Mouse (Mus musculus) megakaryocyte-erythroid progenitor cell, adult 5-6 weeks (primary cell): Measurements from ENCODE around the gene Kat8. TPM values are rescaled to one million over a fixed set of nuclear protein-coding genes. Genes with fewer than 3 reads are reported as not detected.
"Not testable (repeated sequence)": the region's sequence is repeated elsewhere in the genome, so short reads cannot be mapped to it uniquely, and the experiment has no call there.

Source experiments
- ATAC-seq: replicated peaks from 2 replicates; pipeline ENCODE4 v1.8.0; 2016; ENCODE audit warnings: mild to moderate bottlenecking, inconsistent platforms; ENCODE audit not compliant: severe bottlenecking, poor library complexity, low FRiP score, low TSS enrichment
- total RNA-seq, 2 experiments: library from RNA; stranded (forward) in 1 of 2; stranded (reverse) in 1 of 2; fragments of 200-1000, 215-1000 nt in 1 of 2; fragments of >200 nt in 1 of 2; fragmentation: Nextera tagmentation in 1 of 2; gene quantifications; 2 replicates each; pipeline ENCODE4 v1.2.3; 2014 to 2017

Kat8 gene
- total RNA-seq, 2 experiments from 2014 or later = 27.0 to 37.9 TPM

DNA sequence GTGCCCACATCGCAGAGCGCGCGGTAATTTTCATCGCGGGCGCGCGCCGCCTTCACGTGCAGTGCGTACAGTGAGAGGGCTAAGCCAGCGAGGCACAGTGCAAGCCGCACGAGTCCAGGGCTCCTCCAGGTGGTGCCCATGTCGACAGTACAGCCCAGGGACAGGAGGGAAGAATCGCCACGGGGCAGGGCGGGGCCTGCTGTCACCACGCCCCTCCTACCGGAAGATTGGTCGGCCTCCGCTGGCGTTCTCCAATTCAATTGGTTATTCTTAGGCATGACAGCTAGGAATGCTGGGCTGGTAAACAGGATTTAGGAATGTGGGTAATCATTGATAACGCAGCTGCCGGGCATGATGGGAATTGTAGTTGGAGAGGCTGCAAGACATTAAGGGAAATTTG lies 16.9 kb upstream of the Kat8 start, which contains the start of the genes Gm21974 and Vkorc1:
Gene Gm21974, minus strand, starts transcription at position 13 of the 400 bp plus-strand sequence.
Gene Vkorc1, minus strand, starts transcription at position 176 of the 400 bp plus-strand sequence.
- ATAC-seq = peak; percentile 96

- not testable (repeated sequence) for ATAC-seq
Observed at GRCm38 (mm10) chr7:127895891-127896290, 16.4 kb upstream of the Kat8 start.

DNA sequence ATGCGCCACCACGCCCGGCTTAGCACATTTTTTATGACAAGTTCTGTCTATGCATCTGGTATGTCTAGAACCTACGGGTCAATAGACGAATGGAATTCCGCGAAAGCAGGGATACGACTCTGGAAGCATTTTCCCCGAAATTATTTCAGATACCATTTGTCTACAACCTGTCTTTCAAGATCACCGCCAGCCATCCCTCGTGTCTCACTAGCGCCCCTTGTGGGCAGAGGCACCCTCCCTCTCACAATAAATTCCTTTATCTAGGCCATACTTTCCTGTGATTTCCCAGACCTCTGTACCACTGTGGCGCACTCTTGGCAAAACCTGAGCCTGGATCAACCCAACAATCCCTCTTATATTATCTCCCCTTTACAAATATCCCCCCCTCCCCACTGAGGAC lies 15.9 kb upstream of the Kat8 start:
- ATAC-seq = no peak

- no peak for ATAC-seq
Observed at GRCm38 (mm10) chr7:127897542-127897941, 14.8 kb upstream of the Kat8 start.

GRCm38 (mm10) chr7:127898179-127898956 lies 13.9 kb upstream of the Kat8 start:
- ATAC-seq = no peak

- 0 out of 2 replicates have a peak, but pooled peaks have one; percentile 13 for ATAC-seq
Observed at GRCm38 (mm10) chr7:127899997-127900396, 12.3 kb upstream of the Kat8 start.

DNA sequence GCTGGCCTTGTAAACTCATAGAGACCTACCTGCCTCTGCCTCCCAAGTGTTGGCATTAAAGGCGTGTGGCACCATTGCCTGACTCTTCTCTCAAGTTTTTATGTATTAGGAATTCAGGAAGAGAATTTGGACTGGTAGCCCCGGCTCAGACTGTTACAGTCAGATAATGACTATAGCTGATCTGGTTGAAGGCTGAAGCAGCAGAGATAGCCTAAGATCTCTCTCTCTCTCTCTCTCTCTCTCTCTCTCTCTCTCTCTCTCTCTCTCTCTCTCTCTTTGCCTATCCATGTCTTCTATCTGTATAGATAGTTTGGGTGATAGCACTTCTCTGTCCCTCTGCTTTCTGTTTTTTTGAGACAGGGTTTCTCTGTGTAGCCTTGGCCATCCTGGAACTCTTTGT lies 10.5 kb upstream of the Kat8 start:
- ATAC-seq = no peak

GRCm38 (mm10) chr7:127903971-127904796 lies 8.1 kb upstream of the Kat8 start, which contains the start of gene Bckdk:
Gene Bckdk, plus strand, starts transcription at chr7:127904082.
- ATAC-seq = peak; percentile 84

DNA sequence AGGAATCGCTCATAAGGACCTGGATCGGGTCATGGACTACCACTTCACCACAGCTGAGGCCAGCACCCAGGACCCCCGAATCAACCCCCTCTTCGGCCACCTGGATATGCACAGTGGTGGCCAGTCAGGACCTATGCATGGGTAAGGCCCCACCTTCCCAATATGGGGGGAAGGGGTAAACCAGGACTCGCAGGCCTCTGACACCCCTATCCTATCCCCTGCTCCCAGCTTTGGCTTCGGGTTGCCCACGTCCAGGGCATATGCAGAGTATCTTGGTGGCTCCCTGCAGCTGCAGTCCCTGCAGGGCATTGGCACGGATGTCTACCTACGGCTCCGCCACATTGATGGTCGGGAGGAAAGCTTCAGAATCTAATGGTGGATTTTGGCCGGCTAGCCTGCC lies 4.4 kb upstream of the Kat8 start:
- ATAC-seq = no peak

DNA sequence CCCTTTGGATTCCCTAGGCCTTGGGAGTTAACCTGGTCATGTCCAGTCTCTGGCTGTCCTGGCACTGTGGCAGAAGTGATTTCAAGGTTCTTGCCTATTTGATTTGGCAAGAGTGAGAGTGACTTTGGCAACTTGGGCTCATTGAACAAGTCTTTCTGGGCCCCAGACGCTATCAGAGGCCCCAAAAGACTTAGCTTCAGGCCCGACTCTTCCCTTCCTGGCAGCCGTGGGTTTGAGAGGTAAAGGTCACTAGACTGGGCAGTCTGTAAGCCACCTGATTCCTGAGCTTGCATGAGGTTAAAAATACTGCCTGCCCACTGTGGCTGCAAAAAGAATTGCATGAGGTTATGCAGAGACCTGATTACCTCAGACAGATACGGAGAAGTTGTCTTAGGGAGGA lies 3.7 kb upstream of the Kat8 start:
- no peak for ATAC-seq

DNA sequence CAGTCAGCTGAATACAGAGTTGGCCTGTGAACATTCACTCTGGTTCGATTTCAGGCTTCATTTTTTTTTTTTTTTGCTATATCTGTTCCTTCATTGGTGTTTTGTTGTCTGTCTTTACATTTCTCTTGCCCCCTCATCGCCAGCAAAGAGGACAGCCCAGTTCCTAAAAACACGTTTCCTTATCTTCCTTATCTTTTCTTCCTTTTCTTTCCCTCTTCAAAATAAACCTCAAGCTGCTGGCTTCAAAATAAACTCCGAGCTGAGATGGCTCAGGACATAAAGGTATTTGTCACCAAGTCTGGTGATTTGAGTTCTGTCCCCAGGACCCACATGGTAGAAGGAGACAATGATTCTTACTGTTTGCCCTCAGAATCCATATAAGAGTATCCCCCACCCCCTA lies 622 bp downstream of the Kat8 start:
- ATAC-seq = no peak

GRCm38 (mm10) chr7:127915293-127915692 lies 3.0 kb downstream of the Kat8 start:
- no peak for ATAC-seq

- no peak for ATAC-seq
Observed at GRCm38 (mm10) chr7:127918203-127918602, 5.9 kb downstream of the Kat8 start.

DNA sequence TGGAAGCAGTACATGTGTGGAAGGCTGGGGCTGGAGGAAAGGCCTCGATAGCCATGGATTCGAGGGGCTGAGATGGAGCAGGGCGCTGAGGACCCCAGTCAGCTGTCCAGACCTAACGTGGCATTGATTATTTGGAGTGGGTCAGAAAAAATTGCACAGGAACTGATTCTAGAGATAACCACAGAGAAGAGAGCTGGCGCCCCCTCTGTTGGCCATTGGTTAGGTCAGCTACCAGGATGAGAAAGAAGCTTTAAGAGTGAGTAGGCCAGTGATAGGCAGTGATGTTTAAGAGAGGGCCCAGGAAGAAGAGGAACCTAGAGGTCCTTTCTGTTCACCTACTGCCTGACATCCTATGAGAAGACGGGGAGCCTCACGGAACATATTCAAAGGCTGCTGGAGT lies 7.0 kb downstream of the Kat8 start:
- ATAC-seq = peak; percentile 43; the same call in 1 of the 2 replicates

DNA sequence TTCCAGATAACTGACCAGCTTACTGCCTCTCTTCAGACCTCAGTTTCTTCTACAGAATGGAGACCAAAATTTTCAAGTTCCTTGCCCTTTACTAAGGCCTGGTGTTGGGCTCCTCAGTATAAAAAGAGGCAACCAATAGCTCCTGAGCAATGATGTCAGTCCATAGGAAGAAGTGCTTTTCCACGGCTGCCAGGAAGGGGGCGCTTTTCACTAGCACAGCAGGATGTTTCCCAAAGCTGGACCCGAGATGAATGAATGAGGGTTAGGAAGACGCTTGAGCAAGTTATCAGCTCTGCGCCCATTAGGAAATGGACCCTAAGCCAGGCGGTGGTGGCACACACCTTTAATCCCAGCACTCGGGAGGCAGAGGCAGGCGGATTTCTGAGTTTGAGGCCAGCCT lies 9.2 kb downstream of the Kat8 start:
- peak; percentile 41; the same call in 1 of the 2 replicates for ATAC-seq

DNA sequence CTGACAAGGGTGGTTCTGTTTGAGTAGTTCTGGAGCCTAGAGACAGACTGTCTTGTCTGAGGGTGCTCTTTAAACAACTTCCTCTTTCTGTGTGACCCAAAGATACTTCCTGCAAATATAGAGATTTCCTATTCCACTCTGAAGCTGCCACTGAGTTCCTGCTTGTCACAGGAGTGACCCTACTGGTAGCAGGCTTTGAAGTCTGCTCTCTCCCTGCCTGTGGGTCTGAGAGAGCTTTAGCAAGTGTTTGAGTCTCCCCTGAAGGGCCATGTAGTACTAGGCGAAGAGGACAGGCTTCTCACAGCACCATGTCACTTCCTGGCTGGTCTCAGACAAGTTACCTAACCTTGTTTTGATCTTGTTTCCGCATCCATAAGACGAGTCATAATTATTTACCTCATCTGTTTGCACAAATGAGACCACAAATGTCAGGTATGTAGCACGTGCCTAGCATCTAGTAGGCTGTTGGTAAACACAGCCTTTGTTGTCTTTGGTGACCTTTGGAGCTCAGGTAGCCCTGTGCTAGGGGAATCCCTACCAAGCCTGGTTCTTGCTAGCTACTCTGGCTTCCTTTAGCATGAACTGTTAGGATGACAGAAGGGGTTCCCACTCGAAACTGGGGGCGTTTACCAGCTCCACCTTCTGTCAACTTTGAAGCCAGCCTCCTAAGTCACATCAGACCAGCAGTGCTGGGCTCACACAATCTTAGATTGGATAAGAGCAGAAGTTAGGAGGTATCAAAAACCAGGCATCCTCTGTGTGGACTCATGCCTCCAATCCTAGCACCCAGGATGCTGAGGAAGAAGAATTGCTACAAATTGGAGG lies 10.3 kb downstream of the Kat8 start:
- ATAC-seq = no peak

DNA sequence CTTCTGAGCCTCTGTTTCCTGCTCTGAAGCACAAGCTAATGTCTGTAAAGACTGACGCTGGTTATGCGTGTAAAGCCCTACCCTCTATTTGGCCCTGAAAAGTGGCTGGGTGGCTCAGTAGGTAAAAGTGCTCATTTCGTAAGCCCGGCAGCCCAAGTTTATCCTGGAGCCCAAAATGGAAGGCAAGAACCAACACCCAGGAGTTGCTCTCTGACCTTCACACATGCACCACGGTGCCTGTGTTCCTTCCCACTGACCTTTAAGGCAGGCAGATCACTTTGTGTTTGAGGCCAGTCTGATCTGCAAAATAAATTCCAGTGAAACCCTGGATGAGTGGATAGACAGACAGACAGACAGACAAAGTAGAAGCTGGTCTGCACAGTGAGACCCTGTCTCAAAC lies 11.4 kb downstream of the Kat8 start:
- no peak for ATAC-seq

- ATAC-seq = no peak
Observed at GRCm38 (mm10) chr7:127925252-127925651, 12.9 kb downstream of the Kat8 start.

DNA sequence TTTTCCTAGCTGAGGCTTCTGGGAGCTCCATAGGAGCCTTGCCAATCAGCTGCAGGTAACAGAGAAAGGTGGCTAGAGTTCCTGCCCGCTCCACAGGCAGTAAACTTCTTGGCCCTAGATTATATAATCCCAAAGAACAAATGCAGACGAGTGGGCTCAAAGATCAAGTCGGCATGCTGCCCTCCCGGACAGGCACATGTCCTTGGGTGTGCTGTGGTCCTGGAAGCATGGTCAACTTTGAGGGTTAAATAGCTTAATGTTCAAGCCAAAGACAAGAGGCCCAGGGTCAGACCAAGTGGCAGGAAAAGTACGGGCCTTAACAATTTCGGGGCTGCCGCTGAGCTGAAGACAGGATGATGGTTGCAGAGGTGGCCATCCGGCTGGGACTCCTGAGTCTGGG lies 13.8 kb downstream of the Kat8 start:
- no peak for ATAC-seq

GRCm38 (mm10) chr7:127926846-127927245 lies 14.5 kb downstream of the Kat8 start:
- ATAC-seq = no peak
